Mouse (Mus musculus) megakaryocyte, embryonic 14.5 days (primary cell): ENCODE data around the gene Caskin1.

ENCODE experiments used
- FLI1 ChIP-seq: IDR thresholded peaks from 2 replicates; pipeline ENCODE4 v1.6.1; 2012; ENCODE audit warnings: low read length, inconsistent platforms, mixed read lengths
- GATA1 ChIP-seq: IDR thresholded peaks from 3 replicates; pipeline ENCODE4 v1.6.1; 2012; ENCODE audit warnings: mixed read lengths, low read length, inconsistent platforms, borderline replicate concordance

GRCm38 (mm10) chr17:24550416-24551049, 62.1 kb downstream of the Caskin1 start:
- TF ChIP-seq GATA1 (no peak), FLI1 (no peak)
